In genomic region chr7:141120605-141121004, GRCm38 (mm10) we compare ENCODE assay signal across 1 mouse cellular context.
TF ChIP-seq lines count a peak whose summit lies in the region.

No protein-coding gene starts in this region.

TF ChIP-seq in MEL, 35 proteins besides CTCF, POLR2A, EP300 and RAD21:
- TF ChIP-seq ZKSCAN1 (IDR thresholded peaks at IDR 0.05; ENCODE audit: low read depth, low read length) (no peak), ZNF384 (IDR thresholded peaks at IDR 0.05; ENCODE audit: low read depth, low read length) (peak; percentile 59)
